Mouse (Mus musculus) cortical plate, adult 2 months (tissue): Measurements from ENCODE around the gene Aacs.

ENCODE experiments used
- CTCF ChIP-seq: fragments of 200-500 bp; IDR thresholded peaks from 2 replicates; pipeline ENCODE4 v1.5.1; 2011; ENCODE audit warnings: mild to moderate bottlenecking, control low read depth, low read length; ENCODE audit not compliant: insufficient read depth; ENCODE audit errors: extremely low read depth
- POLR2A ChIP-seq: fragments of 200-500 bp; IDR thresholded peaks from 2 replicates; pipeline ENCODE4 v1.6.1; 2011; ENCODE audit warnings: mild to moderate bottlenecking, low read length, control low read depth; ENCODE audit not compliant: insufficient read depth; ENCODE audit errors: extremely low read depth

- TF ChIP-seq CTCF (no peak), POLR2A (no peak)
Measured at GRCm38 (mm10) chr5:125515006-125515405, 39.4 kb downstream of the Aacs start.
